18 mouse cellular contexts compared by ENCODE assay signal in genomic region chr17:26386131-26386481, GRCm38 (mm10).
"Had no signal": no experiment of that assay in that cellular context is flagged by ENCODE, and none has a peak within 500 bp of the region (broad histone marks: within the 10 kb centered on the region; RNA-seq: fewer than 3 reads in every experiment).

No protein-coding gene starts in this region.

- H3K4me1 ChIP-seq: liver, embryonic 12.5 days; liver, embryonic 15.5 days had no signal

- DNase-seq: kidney, adult 11 months; kidney, postnatal 25 days; left cerebral cortex, postnatal 4 days; right cerebral cortex, adult 18-20 months; right cerebral cortex, postnatal 14 days; right cerebral cortex, postnatal 4 days; thymus, adult 2 months; thymus, postnatal 4 days had no signal

- H3K36me3 ChIP-seq: limb, embryonic 12.5 days; limb, embryonic 15.5 days; liver, embryonic 12.5 days; liver, embryonic 15.5 days; midbrain, embryonic 12.5 days; midbrain, embryonic 15.5 days; neural tube, embryonic 12.5 days; neural tube, embryonic 15.5 days; stomach, embryonic 15.5 days had no signal

- H3K9ac ChIP-seq: limb, embryonic 12.5 days; limb, embryonic 15.5 days; liver, embryonic 12.5 days; liver, embryonic 15.5 days; midbrain, embryonic 12.5 days; midbrain, embryonic 15.5 days; neural tube, embryonic 12.5 days; neural tube, embryonic 15.5 days; stomach, embryonic 15.5 days had no signal

- H3K9me3 ChIP-seq: limb, embryonic 12.5 days; limb, embryonic 15.5 days; liver, embryonic 12.5 days; liver, embryonic 15.5 days; midbrain, embryonic 12.5 days; midbrain, embryonic 15.5 days; neural tube, embryonic 12.5 days; neural tube, embryonic 15.5 days; stomach, embryonic 15.5 days had no signal

- H3K4me3 ChIP-seq: limb, embryonic 12.5 days; limb, embryonic 15.5 days; liver, embryonic 12.5 days; liver, embryonic 15.5 days; midbrain, embryonic 12.5 days; midbrain, embryonic 15.5 days; neural tube, embryonic 12.5 days; neural tube, embryonic 15.5 days; stomach, embryonic 15.5 days had no signal

- H3K4me2 ChIP-seq: limb, embryonic 12.5 days; limb, embryonic 15.5 days; liver, embryonic 12.5 days; liver, embryonic 15.5 days; midbrain, embryonic 12.5 days; midbrain, embryonic 15.5 days; neural tube, embryonic 12.5 days; neural tube, embryonic 15.5 days; stomach, embryonic 15.5 days had no signal

- H3K27me3 ChIP-seq: limb, embryonic 15.5 days; midbrain, embryonic 12.5 days; midbrain, embryonic 15.5 days; neural tube, embryonic 12.5 days; neural tube, embryonic 15.5 days; stomach, embryonic 15.5 days had no signal

- ATAC-seq: liver, embryonic 12.5 days; midbrain, embryonic 15.5 days had no signal

- H3K27ac ChIP-seq: limb, embryonic 12.5 days; limb, embryonic 15.5 days; liver, embryonic 12.5 days; liver, embryonic 15.5 days; macrophage; midbrain, embryonic 12.5 days; midbrain, embryonic 15.5 days; neural tube, embryonic 12.5 days; neural tube, embryonic 15.5 days had no signal
